Mouse (Mus musculus): ENCODE results near the gene C1s1. TPM values are rescaled to one million over a fixed set of nuclear protein-coding genes. Genes with fewer than 3 reads are reported as not detected.
"Not testable (repeated sequence)": the region's sequence is repeated elsewhere in the genome, so short reads cannot be mapped to it uniquely, and the experiment has no call there.

C1s1 gene
- polyA plus RNA-seq, 1 experiment from 2014 or later: 1.2 TPM

GRCm38 (mm10) chr6:124483831-124484230 lies 58.3 kb downstream of the C1s1 start:
- H3K27ac ChIP-seq (replicated peaks; ENCODE audit: low read depth, low read length); H3K27me3 ChIP-seq (ENCODE audit: control insufficient read depth, insufficient read depth, low read length); H3K36me3 ChIP-seq (replicated peaks; ENCODE audit: control insufficient read depth, insufficient read depth, low read depth, low read length); H3K9me3 ChIP-seq (replicated peaks; ENCODE audit: control insufficient read depth, low read length); H3K4me1 ChIP-seq (ENCODE audit: control insufficient read depth, insufficient read depth, low read length); ATAC-seq (replicated peaks; ENCODE audit: insufficient number of reproducible peaks, low FRiP score, low TSS enrichment, low read depth); H3K9ac ChIP-seq (replicated peaks; ENCODE audit: low read length); H3K4me3 ChIP-seq (ENCODE audit: low read depth, low read length); H3K4me2 ChIP-seq (ENCODE audit: low read depth, low read length); DNase-seq (ENCODE audit: low spot score): not testable (repeated sequence)
- 86% methylated on average over 3 of the region's 3 CpGs for WGBS

GRCm38 (mm10) chr6:124481571-124481970 lies 60.6 kb downstream of the C1s1 start:
- no peak overlapping the region for H3K27ac ChIP-seq (replicated peaks; ENCODE audit: low read depth, low read length)
- H3K4me3 ChIP-seq (ENCODE audit: low read depth, low read length): no peak overlapping the region
- no peaks in the 10 kb centered on the region for H3K27me3 ChIP-seq (ENCODE audit: control insufficient read depth, insufficient read depth, low read length)
- no peak overlapping the region for H3K9ac ChIP-seq (replicated peaks; ENCODE audit: low read length)
- WGBS: 14% methylated on average over 6 of the region's 6 CpGs
- H3K4me2 ChIP-seq (ENCODE audit: low read depth, low read length): no peak overlapping the region
- peak; percentile 71 for DNase-seq (ENCODE audit: low spot score)
- no peaks in the 10 kb centered on the region for H3K4me1 ChIP-seq (ENCODE audit: control insufficient read depth, insufficient read depth, low read length)
- H3K9me3 ChIP-seq (replicated peaks; ENCODE audit: control insufficient read depth, low read length): no peaks in the 10 kb centered on the region
- H3K36me3 ChIP-seq (replicated peaks; ENCODE audit: control insufficient read depth, insufficient read depth, low read depth, low read length): no peaks in the 10 kb centered on the region
- ATAC-seq (replicated peaks; ENCODE audit: insufficient number of reproducible peaks, low FRiP score, low TSS enrichment, low read depth): no peak

Other genes with a start within 250 kb of the C1s1 start
- not detected in 2 replicates for gene Cd163, start 237.7 kb downstream of the C1s1 start, polyA plus RNA-seq (2014; fragmentation: Nextera tagmentation; extraction: Ambion mirVana)
- 37.6 and 38.5 TPM in 2 replicates for gene Pex5, start 127.3 kb downstream of the C1s1 start, polyA plus RNA-seq (2014; fragmentation: Nextera tagmentation; extraction: Ambion mirVana)
- 6.3 and 6.4 TPM in 2 replicates for gene Clstn3, start 77.6 kb downstream of the C1s1 start, polyA plus RNA-seq (2014; fragmentation: Nextera tagmentation; extraction: Ambion mirVana)
- 0.29 and 0.38 TPM in 2 replicates for gene C1rl, start 49.2 kb downstream of the C1s1 start, polyA plus RNA-seq (2014; fragmentation: Nextera tagmentation; extraction: Ambion mirVana)
- 0.08 and 0.20 TPM in 2 replicates for gene C1ra, start 30.0 kb downstream of the C1s1 start, polyA plus RNA-seq (2014; fragmentation: Nextera tagmentation; extraction: Ambion mirVana)
- gene C1rb, start 27.9 kb upstream of the C1s1 start, polyA plus RNA-seq (2014; fragmentation: Nextera tagmentation; extraction: Ambion mirVana): not detected in 2 replicates
- not detected in 2 replicates for gene C1s2, start 93.7 kb upstream of the C1s1 start, polyA plus RNA-seq (2014; fragmentation: Nextera tagmentation; extraction: Ambion mirVana)
- gene Lpcat3, start 120.7 kb upstream of the C1s1 start, polyA plus RNA-seq (2014; fragmentation: Nextera tagmentation; extraction: Ambion mirVana): 33.4 and 43.6 TPM in 2 replicates
- gene Emg1, start 169.8 kb upstream of the C1s1 start, polyA plus RNA-seq (2014; fragmentation: Nextera tagmentation; extraction: Ambion mirVana): 251 and 254 TPM in 2 replicates
- 371 and 375 TPM in 2 replicates for gene Phb2, start 170.0 kb upstream of the C1s1 start, polyA plus RNA-seq (2014; fragmentation: Nextera tagmentation; extraction: Ambion mirVana)
- 6.0 and 11.2 TPM in 2 replicates for gene Ptpn6, start 196.4 kb upstream of the C1s1 start, polyA plus RNA-seq (2014; fragmentation: Nextera tagmentation; extraction: Ambion mirVana)
- 518 and 553 TPM in 2 replicates for gene Grcc10, start 199.0 kb upstream of the C1s1 start, polyA plus RNA-seq (2014; fragmentation: Nextera tagmentation; extraction: Ambion mirVana)
- not detected in 2 replicates for gene Gm45234, start 213.7 kb upstream of the C1s1 start, polyA plus RNA-seq (2014; fragmentation: Nextera tagmentation; extraction: Ambion mirVana)
- 9.0 and 9.6 TPM in 2 replicates for gene Atn1, start 214.2 kb upstream of the C1s1 start, polyA plus RNA-seq (2014; fragmentation: Nextera tagmentation; extraction: Ambion mirVana)
- gene Eno2, start 227.3 kb upstream of the C1s1 start, polyA plus RNA-seq (2014; fragmentation: Nextera tagmentation; extraction: Ambion mirVana): 4.3 and 4.5 TPM in 2 replicates
- gene Lrrc23, start 237.4 kb upstream of the C1s1 start, polyA plus RNA-seq (2014; fragmentation: Nextera tagmentation; extraction: Ambion mirVana): 0.29 and 0.97 TPM in 2 replicates

All from embryonic facial prominence, embryonic 11.5 days (tissue).